Mouse (Mus musculus) WW6 (cell line): ENCODE measurements at regions not wholly inside any gene's neighbourhood (a gene's known extent, or its start where the extent isn't known, plus 50 kb on each side); places are given as distances from the start of the nearest gene placed in this dataset.

ENCODE experiments used
- DNase-seq: peaks from one replicate; pipeline ENCODE4 v3.0.0-alpha.2; 2013; ENCODE audit warnings: low read depth, low spot score

GRCm38 (mm10) chr6:117613656-117614350 is 227.2 kb upstream of the Zfp637 start:
- DNase-seq, result no peak

- DNase-seq, result no peak
Measured at GRCm38 (mm10) chr6:117614386-117614785, 226.6 kb upstream of the Zfp637 start.

- DNase-seq, result no peak
Measured at GRCm38 (mm10) chr6:117617168-117617567, 223.8 kb upstream of the Zfp637 start.

GRCm38 (mm10) chr6:117617951-117618350 is 223.0 kb upstream of the Zfp637 start:
- DNase-seq, result no peak

GRCm38 (mm10) chr6:117619606-117620005 is 221.4 kb upstream of the Zfp637 start:
- DNase-seq, result no peak

- DNase-seq, result no peak
Measured at GRCm38 (mm10) chr6:117622446-117622845, 218.5 kb upstream of the Zfp637 start.

GRCm38 (mm10) chr6:117622946-117623345 is 218.0 kb upstream of the Zfp637 start:
- DNase-seq, result no peak

- DNase-seq, result no peak
Measured at GRCm38 (mm10) chr6:117625716-117626115, 215.3 kb upstream of the Zfp637 start.

- DNase-seq, result no peak
Measured at GRCm38 (mm10) chr6:117627461-117627860, 213.5 kb upstream of the Zfp637 start.

- no peak for DNase-seq
Measured at GRCm38 (mm10) chr6:117646628-117647027, 194.4 kb upstream of the Zfp637 start.

GRCm38 (mm10) chr6:117650541-117650940 is 190.4 kb upstream of the Zfp637 start:
- DNase-seq, result no peak

- no peak for DNase-seq
Measured at GRCm38 (mm10) chr6:117651551-117651950, 189.4 kb upstream of the Zfp637 start.

GRCm38 (mm10) chr6:117652012-117652411 is 189.0 kb upstream of the Zfp637 start:
- no peak for DNase-seq

GRCm38 (mm10) chr6:117652917-117653316 is 188.1 kb upstream of the Zfp637 start:
- DNase-seq, result no peak

- no peak for DNase-seq
Measured at GRCm38 (mm10) chr6:117653886-117654425, 187.0 kb upstream of the Zfp637 start.

GRCm38 (mm10) chr6:117655986-117656385 is 185.0 kb upstream of the Zfp637 start:
- DNase-seq, result no peak

GRCm38 (mm10) chr6:117660576-117660975 is 180.4 kb upstream of the Zfp637 start:
- no peak for DNase-seq

GRCm38 (mm10) chr6:117662635-117663034 is 178.3 kb upstream of the Zfp637 start:
- DNase-seq, result no peak

- DNase-seq, result no peak
Measured at GRCm38 (mm10) chr6:117670337-117670736, 170.6 kb upstream of the Zfp637 start.

GRCm38 (mm10) chr6:117670792-117671525 is 170.0 kb upstream of the Zfp637 start:
- DNase-seq, result no peak

- DNase-seq, result peak; percentile 73
Measured at GRCm38 (mm10) chr6:117675059-117675800, 165.8 kb upstream of the Zfp637 start.
